Mouse (Mus musculus) limb, embryonic 12.5 days (tissue): ENCODE data around the gene Cx3cr1. TPM values are rescaled to one million over a fixed set of nuclear protein-coding genes. Genes with fewer than 3 reads are reported as not detected.
A peak's percentile ranks its signal among the peaks of the same experiment; 100 is the strongest.

Source experiments
- ATAC-seq: fragments of 200-750 bp; cut with Nextera tagmentation; 2 replicates; pipeline ENCODE4 v1.8.0; 2017; ENCODE audit warnings: low read depth, moderate TSS enrichment; ENCODE audit not compliant: insufficient number of reproducible peaks, insufficient read depth, low FRiP score, low TSS enrichment
- H3K27ac ChIP-seq: fragments of 300-500 bp; sonication (generic); 2 replicates; pipeline ENCODE4 v1.5.1; 2016; ENCODE audit warnings: mild to moderate bottlenecking, moderate library complexity
- H3K27me3 ChIP-seq: fragments of 300-500 bp; sonication (generic); 2 replicates; pipeline ENCODE4 v1.6.1; 2016; ENCODE audit warnings: mild to moderate bottlenecking, moderate library complexity
- H3K36me3 ChIP-seq: fragments of 300-500 bp; sonication (generic); 2 replicates; pipeline ENCODE4 v1.6.1; 2016; ENCODE audit warnings: mild to moderate bottlenecking, moderate library complexity
- H3K4me1 ChIP-seq: fragments of 300-500 bp; sonication (generic); replicated peaks from 2 replicates; pipeline ENCODE4 v1.6.1; 2016
- H3K4me2 ChIP-seq: fragments of 300-500 bp; sonication (generic); 2 replicates; pipeline ENCODE4 v1.6.1; 2016; ENCODE audit warnings: mild to moderate bottlenecking, moderate library complexity
- H3K4me3 ChIP-seq: fragments of 300-500 bp; sonication (generic); replicated peaks from 2 replicates; pipeline ENCODE4 v1.5.1; 2016; ENCODE audit warnings: mild to moderate bottlenecking
- H3K9ac ChIP-seq: fragments of 300-500 bp; sonication (generic); replicated peaks from 2 replicates; pipeline ENCODE4 v1.6.1; 2016; ENCODE audit warnings: mild to moderate bottlenecking, moderate library complexity
- H3K9me3 ChIP-seq: fragments of 300-500 bp; sonication (generic); 2 replicates; pipeline ENCODE4 v1.6.1; 2016; ENCODE audit warnings: mild to moderate bottlenecking, moderate library complexity
- WGBS: fragments of 180-500 bp; shearing (Covaris S2); methylation state at CpG from one replicate; pipeline ENCODE4 v1.1.7; 2016; 5-methylcytosine and 5-hydroxymethylcytosine counted together
- polyA plus RNA-seq: library from polyadenylated mRNA; unstranded; fragments of >200 nt; fragmentation: Nextera tagmentation; extraction: Ambion mirVana; gene quantifications from 2 replicates; pipeline ENCODE4 v1.2.1, GENCODE M21; 2016

Gene Cx3cr1
- polyA plus RNA-seq, 1 experiment from 2014 or later, result 5.9 TPM

- H3K4me2 ChIP-seq, result peak overlapping the region; percentile 45
- no peak overlapping the region for H3K4me3 ChIP-seq
- H3K27ac ChIP-seq, result no peak overlapping the region
- H3K4me1 ChIP-seq, result peaks cover 9% of the 10 kb centered on the region
- ATAC-seq, result no peak
- H3K36me3 ChIP-seq, result no peaks in the 10 kb centered on the region
- no peak overlapping the region; the same call in 1 of the 2 replicates for H3K9ac ChIP-seq
- 10% methylated on average over 21 of the region's 21 CpGs for WGBS
- H3K27me3 ChIP-seq, result peaks cover 17% of the 10 kb centered on the region; the same call in 1 of the 2 replicates
- no peaks in the 10 kb centered on the region for H3K9me3 ChIP-seq
Observed at GRCm38 (mm10) chr9:119962987-119963667, 106.6 kb downstream of the Cx3cr1 start.

- Histone ChIP-seq H3K27me3 (peaks cover 17% of the 10 kb centered on the region; the same call in 1 of the 2 replicates), H3K9ac (no peak overlapping the region), H3K27ac (no peak overlapping the region), H3K9me3 (no peaks in the 10 kb centered on the region), H3K4me3 (no peak overlapping the region), H3K4me1 (peaks cover 9% of the 10 kb centered on the region), H3K36me3 (no peaks in the 10 kb centered on the region), H3K4me2 (no peak overlapping the region)
- 83% methylated on average over 4 of the region's 4 CpGs for WGBS
- ATAC-seq, result no peak
Observed at GRCm38 (mm10) chr9:119962216-119962615, 107.5 kb downstream of the Cx3cr1 start.

GRCm38 (mm10) chr9:119958835-119959234 is 110.8 kb downstream of the Cx3cr1 start:
- no peak for ATAC-seq
- no peak overlapping the region for H3K9ac ChIP-seq
- no peaks in the 10 kb centered on the region for H3K9me3 ChIP-seq
- H3K4me3 ChIP-seq, result no peak overlapping the region
- H3K27ac ChIP-seq, result no peak overlapping the region
- H3K27me3 ChIP-seq, result peaks cover 17% of the 10 kb centered on the region; the same call in 1 of the 2 replicates
- peaks cover 9% of the 10 kb centered on the region for H3K4me1 ChIP-seq
- WGBS, result 79% methylated on average over 9 of the region's 9 CpGs
- H3K36me3 ChIP-seq, result no peaks in the 10 kb centered on the region
- H3K4me2 ChIP-seq, result no peak overlapping the region

- H3K4me1 ChIP-seq, result peaks cover 4% of the 10 kb centered on the region; the same call in 1 of the 2 replicates
- no peak overlapping the region for H3K4me3 ChIP-seq
- WGBS, result 88% methylated on average over 9 of the region's 9 CpGs
- no peaks in the 10 kb centered on the region for H3K27me3 ChIP-seq
- no peaks in the 10 kb centered on the region for H3K9me3 ChIP-seq
- H3K4me2 ChIP-seq, result no peak overlapping the region
- no peak overlapping the region for H3K9ac ChIP-seq
- no peak for ATAC-seq
- no peaks in the 10 kb centered on the region for H3K36me3 ChIP-seq
- no peak overlapping the region for H3K27ac ChIP-seq
Observed at GRCm38 (mm10) chr9:119951388-119951787, 118.3 kb downstream of the Cx3cr1 start.

GRCm38 (mm10) chr9:119950434-119950833 is 119.2 kb downstream of the Cx3cr1 start:
- WGBS, result 42% methylated on average over 6 of the region's 6 CpGs
- Histone ChIP-seq H3K9ac (no peak overlapping the region), H3K4me1 (peaks cover 4% of the 10 kb centered on the region; the same call in 1 of the 2 replicates), H3K4me2 (no peak overlapping the region), H3K4me3 (no peak overlapping the region), H3K27me3 (no peaks in the 10 kb centered on the region), H3K9me3 (no peaks in the 10 kb centered on the region), H3K36me3 (no peaks in the 10 kb centered on the region), H3K27ac (no peak overlapping the region)
- ATAC-seq, result no peak

GRCm38 (mm10) chr9:119948804-119949203 is 120.9 kb downstream of the Cx3cr1 start:
- H3K9ac ChIP-seq, result no peak overlapping the region; the same call in 1 of the 2 replicates
- ATAC-seq, result no peak
- H3K36me3 ChIP-seq, result no peaks in the 10 kb centered on the region
- H3K27ac ChIP-seq, result no peak overlapping the region
- no peak overlapping the region for H3K4me2 ChIP-seq
- 48% methylated on average over 3 of the region's 3 CpGs for WGBS
- H3K4me3 ChIP-seq, result no peak overlapping the region
- peaks cover 4% of the 10 kb centered on the region; the same call in 1 of the 2 replicates for H3K4me1 ChIP-seq
- H3K27me3 ChIP-seq, result no peaks in the 10 kb centered on the region
- H3K9me3 ChIP-seq, result no peaks in the 10 kb centered on the region

- Histone ChIP-seq H3K36me3 (no peaks in the 10 kb centered on the region), H3K27me3 (no peaks in the 10 kb centered on the region), H3K4me1 (peaks cover 18% of the 10 kb centered on the region), H3K9me3 (no peaks in the 10 kb centered on the region), H3K27ac (no peak overlapping the region), H3K9ac (no peak overlapping the region), H3K4me2 (no peak overlapping the region), H3K4me3 (no peak overlapping the region)
- no peak for ATAC-seq
- 74% methylated on average over 12 of the region's 12 CpGs for WGBS
Observed at GRCm38 (mm10) chr9:119945173-119945900, 124.3 kb downstream of the Cx3cr1 start.

GRCm38 (mm10) chr9:119943326-119943725 is 126.4 kb downstream of the Cx3cr1 start:
- Histone ChIP-seq H3K4me1 (peaks cover 34% of the 10 kb centered on the region), H3K4me2 (no peak overlapping the region), H3K27me3 (no peaks in the 10 kb centered on the region), H3K9me3 (no peaks in the 10 kb centered on the region), H3K36me3 (no peaks in the 10 kb centered on the region), H3K27ac (no peak overlapping the region), H3K9ac (no peak overlapping the region), H3K4me3 (no peak overlapping the region)
- ATAC-seq, result no peak
- WGBS, result 82% methylated on average over 1 of the region's 1 CpGs

- 78% methylated on average over 14 of the region's 14 CpGs for WGBS
- no peak overlapping the region for H3K4me2 ChIP-seq
- no peak overlapping the region for H3K4me3 ChIP-seq
- H3K27ac ChIP-seq, result no peak overlapping the region
- H3K9ac ChIP-seq, result no peak overlapping the region
- H3K27me3 ChIP-seq, result no peaks in the 10 kb centered on the region
- ATAC-seq, result no peak
- peaks cover 42% of the 10 kb centered on the region for H3K4me1 ChIP-seq
- H3K9me3 ChIP-seq, result no peaks in the 10 kb centered on the region
- no peaks in the 10 kb centered on the region for H3K36me3 ChIP-seq
Observed at GRCm38 (mm10) chr9:119941861-119942260, 127.8 kb downstream of the Cx3cr1 start.

GRCm38 (mm10) chr9:119941407-119941806 is 128.3 kb downstream of the Cx3cr1 start:
- H3K9me3 ChIP-seq, result no peaks in the 10 kb centered on the region
- H3K4me3 ChIP-seq, result no peak overlapping the region
- ATAC-seq, result no peak
- peaks cover 46% of the 10 kb centered on the region for H3K4me1 ChIP-seq
- no peaks in the 10 kb centered on the region for H3K36me3 ChIP-seq
- no peak overlapping the region for H3K9ac ChIP-seq
- H3K27me3 ChIP-seq, result no peaks in the 10 kb centered on the region
- WGBS, result 79% methylated on average over 5 of the region's 5 CpGs
- H3K4me2 ChIP-seq, result no peak overlapping the region
- no peak overlapping the region for H3K27ac ChIP-seq

- peaks cover 50% of the 10 kb centered on the region for H3K4me1 ChIP-seq
Observed at GRCm38 (mm10) chr9:119939646-119940045, 130.0 kb downstream of the Cx3cr1 start.

More at GRCm38 (mm10) chr9:119939646-119940045, 130.0 kb downstream of the Cx3cr1 start:
- no peaks in the 10 kb centered on the region for H3K9me3 ChIP-seq
- no peaks in the 10 kb centered on the region for H3K36me3 ChIP-seq
- 33% methylated on average over 10 of the region's 10 CpGs for WGBS
- no peak for ATAC-seq
- no peak overlapping the region for H3K4me3 ChIP-seq
- H3K9ac ChIP-seq, result no peak overlapping the region
- H3K27me3 ChIP-seq, result no peaks in the 10 kb centered on the region
- 0 out of 2 replicates have a peak overlapping the region, but pooled peaks have one; percentile 10 for H3K4me2 ChIP-seq
- H3K27ac ChIP-seq, result peak overlapping the region; percentile 80
